Mouse (Mus musculus): ENCODE measurements around the gene Rag2. TPM values are rescaled to one million over a fixed set of nuclear protein-coding genes. Genes with fewer than 3 reads are reported as not detected.

Rag2 gene
- polyA plus RNA-seq, 1 experiment from 2014 or later = 0.04 TPM

DNA sequence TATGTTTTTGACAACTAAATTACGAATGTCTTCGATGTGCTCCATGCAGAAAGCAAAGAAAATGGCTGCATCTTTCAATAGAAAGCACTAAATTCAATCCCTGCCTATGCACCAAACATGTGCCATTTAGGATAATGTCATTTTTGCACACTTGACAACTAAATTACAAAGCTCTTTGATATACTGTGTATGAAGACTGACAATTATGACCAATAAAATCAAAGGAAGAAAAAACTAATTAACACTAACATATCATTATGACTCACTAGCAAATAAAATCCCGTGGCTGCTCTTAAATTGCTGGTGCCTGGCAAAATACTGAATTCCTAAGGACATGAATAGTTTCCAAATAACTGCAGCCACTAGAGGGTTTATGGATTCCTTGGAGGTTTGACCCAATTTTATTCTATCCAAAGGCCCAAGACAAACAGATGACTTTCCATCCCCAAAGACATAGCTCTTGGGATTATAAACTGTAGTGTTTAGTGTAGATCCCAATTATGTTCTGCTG is 15.4 kb downstream of the Rag2 start:
- H3K27ac ChIP-seq (ENCODE audit: low read length) = no peak overlapping the region
- H3K36me3 ChIP-seq (ENCODE audit: insufficient read depth, low read length) = no peaks in the 10 kb centered on the region
- no peak for TF ChIP-seq CTCF (IDR thresholded peaks at IDR 0.05)
- no peak for TF ChIP-seq EP300 (IDR thresholded peaks at IDR 0.05)
- no peak overlapping the region for H3K4me3 ChIP-seq (ENCODE audit: low read depth, low read length)
- H3K4me1 ChIP-seq (ENCODE audit: insufficient read depth, low read depth, low read length) = no peaks in the 10 kb centered on the region
- DNase-seq (ENCODE audit: low spot score) (no peak), ATAC-seq (no peak)
- no peaks in the 10 kb centered on the region for H3K27me3 ChIP-seq (replicated peaks; ENCODE audit: insufficient read depth, low read length)
- H3K9me3 ChIP-seq (ENCODE audit: low read length) = no peaks in the 10 kb centered on the region
- no peak overlapping the region for H3K4me2 ChIP-seq (replicated peaks; ENCODE audit: low read depth, low read length)
- 82% methylated on average over 3 of the region's 3 CpGs for WGBS
- no peak overlapping the region for H3K9ac ChIP-seq (replicated peaks; ENCODE audit: low read depth)

DNA sequence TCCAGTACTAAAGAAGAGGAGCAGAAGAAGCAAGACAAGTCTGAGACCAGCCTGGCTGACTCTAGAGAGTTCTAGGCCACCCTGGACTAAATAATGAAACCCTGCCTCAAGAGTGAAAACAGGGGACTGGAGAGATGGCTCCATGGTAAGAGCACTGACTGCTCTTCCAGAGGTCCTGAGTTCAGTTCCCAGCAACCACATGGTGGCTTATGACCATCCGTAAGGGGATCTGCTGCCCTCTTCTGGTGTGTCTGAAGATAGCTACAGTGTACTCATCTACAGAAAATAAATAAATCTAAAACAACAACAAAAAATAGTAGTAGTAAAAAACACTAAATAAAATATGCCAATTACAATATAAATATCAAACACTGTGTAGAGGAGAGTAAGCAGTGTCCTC is 21.3 kb downstream of the Rag2 start:
- Histone ChIP-seq H3K27me3 (replicated peaks; ENCODE audit: insufficient read depth, low read length) (no peaks in the 10 kb centered on the region), H3K27ac (ENCODE audit: low read length) (no peak overlapping the region), H3K9me3 (ENCODE audit: low read length) (no peaks in the 10 kb centered on the region), H3K36me3 (ENCODE audit: insufficient read depth, low read length) (no peaks in the 10 kb centered on the region), H3K4me2 (replicated peaks; ENCODE audit: low read depth, low read length) (no peak overlapping the region), H3K9ac (replicated peaks; ENCODE audit: low read depth) (no peak overlapping the region), H3K4me3 (ENCODE audit: low read depth, low read length) (no peak overlapping the region), H3K4me1 (ENCODE audit: insufficient read depth, low read depth, low read length) (no peaks in the 10 kb centered on the region)
- no peak for DNase-seq (ENCODE audit: low spot score)
- 88% methylated on average over 1 of the region's 1 CpGs for WGBS
- TF ChIP-seq CTCF (IDR thresholded peaks at IDR 0.05) = no peak
- no peak for TF ChIP-seq EP300 (IDR thresholded peaks at IDR 0.05)
- ATAC-seq = no peak

DNA sequence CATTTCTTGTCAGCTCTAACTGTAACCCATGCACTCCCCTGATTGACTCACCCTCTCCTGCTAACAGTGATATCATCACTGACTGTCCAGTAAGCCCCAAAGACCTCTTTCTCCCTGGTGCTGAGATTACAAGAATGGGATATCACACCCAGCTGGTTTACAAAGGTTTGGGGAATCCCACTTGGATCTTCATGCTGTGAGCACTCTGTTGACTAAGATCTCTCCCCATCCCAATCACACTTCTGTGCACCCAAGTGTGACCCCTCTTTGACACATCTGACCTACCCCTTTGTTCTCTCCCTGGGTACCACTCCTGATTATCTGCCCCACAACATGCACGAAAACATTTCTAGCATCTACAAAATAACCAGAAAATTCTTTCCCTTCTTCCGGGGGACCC is 23.8 kb downstream of the Rag2 start:
- H3K27me3 ChIP-seq (replicated peaks; ENCODE audit: insufficient read depth, low read length) = no peaks in the 10 kb centered on the region
- H3K9ac ChIP-seq (replicated peaks; ENCODE audit: low read depth) = no peak overlapping the region
- no peaks in the 10 kb centered on the region for H3K36me3 ChIP-seq (ENCODE audit: insufficient read depth, low read length)
- ATAC-seq (no peak), DNase-seq (ENCODE audit: low spot score) (no peak)
- no peaks in the 10 kb centered on the region for H3K4me1 ChIP-seq (ENCODE audit: insufficient read depth, low read depth, low read length)
- H3K9me3 ChIP-seq (ENCODE audit: low read length) = no peaks in the 10 kb centered on the region
- TF ChIP-seq EP300 (IDR thresholded peaks at IDR 0.05) (no peak), CTCF (IDR thresholded peaks at IDR 0.05) (no peak)
- no peak overlapping the region for H3K27ac ChIP-seq (ENCODE audit: low read length)
- WGBS = 81% methylated on average over 2 of the region's 2 CpGs
- H3K4me3 ChIP-seq (ENCODE audit: low read depth, low read length) = no peak overlapping the region
- no peak overlapping the region for H3K4me2 ChIP-seq (replicated peaks; ENCODE audit: low read depth, low read length)

DNA sequence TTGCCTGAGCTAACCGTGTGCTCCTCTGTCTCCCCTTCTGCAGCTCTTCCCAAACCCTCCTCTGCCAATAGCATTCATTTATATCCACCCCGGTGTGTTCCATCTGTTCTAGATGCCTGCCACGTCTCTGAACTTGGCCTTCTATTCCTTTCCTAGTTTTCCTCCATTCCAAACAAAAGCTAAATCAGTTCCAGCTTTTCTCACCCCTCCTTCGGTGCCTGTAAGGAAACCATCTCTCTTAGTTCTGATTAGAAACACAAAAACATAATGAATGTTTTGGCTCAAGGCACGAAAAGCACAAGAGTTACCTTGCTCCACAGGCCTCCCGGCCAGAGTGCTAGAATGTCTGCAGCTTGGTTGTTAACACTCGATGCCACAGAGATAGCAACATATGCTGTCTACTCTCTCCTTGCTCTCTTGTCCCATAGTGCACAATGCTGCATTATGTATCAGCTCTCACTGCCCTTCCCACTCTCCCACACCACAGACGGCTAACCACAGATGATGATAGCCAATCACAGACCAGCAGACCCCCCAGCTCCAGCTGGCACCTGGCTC is 24.7 kb downstream of the Rag2 start, which contains the start of the genes Rag1 and B230118H07Rik:
Rag1 (minus strand) TSS at position 388 of the 558 bp plus-strand sequence.
B230118H07Rik (minus strand) TSS at position 419 of the 558 bp plus-strand sequence.
- no peak within 1 kb of the TSS for H3K9ac ChIP-seq (replicated peaks; ENCODE audit: low read depth)
- ATAC-seq (no peak), DNase-seq (ENCODE audit: low spot score) (no peak)
- TF ChIP-seq CTCF (IDR thresholded peaks at IDR 0.05) (no peak), EP300 (IDR thresholded peaks at IDR 0.05) (no peak)
- H3K4me2 ChIP-seq (replicated peaks; ENCODE audit: low read depth, low read length) = no peak within 1 kb of the TSS
- H3K36me3 ChIP-seq (ENCODE audit: insufficient read depth, low read length) = no peaks in the 10 kb centered on the region
- no peaks in the 10 kb centered on the region for H3K27me3 ChIP-seq (replicated peaks; ENCODE audit: insufficient read depth, low read length)
- no peak within 1 kb of the TSS for H3K4me3 ChIP-seq (ENCODE audit: low read depth, low read length)
- H3K4me1 ChIP-seq (ENCODE audit: insufficient read depth, low read depth, low read length) = no peaks in the 10 kb centered on the region
- H3K9me3 ChIP-seq (ENCODE audit: low read length) = no peaks in the 10 kb centered on the region
- H3K27ac ChIP-seq (ENCODE audit: low read length) = no peak within 1 kb of the TSS
- 36% methylated on average over 8 of the region's 8 CpGs for WGBS

DNA sequence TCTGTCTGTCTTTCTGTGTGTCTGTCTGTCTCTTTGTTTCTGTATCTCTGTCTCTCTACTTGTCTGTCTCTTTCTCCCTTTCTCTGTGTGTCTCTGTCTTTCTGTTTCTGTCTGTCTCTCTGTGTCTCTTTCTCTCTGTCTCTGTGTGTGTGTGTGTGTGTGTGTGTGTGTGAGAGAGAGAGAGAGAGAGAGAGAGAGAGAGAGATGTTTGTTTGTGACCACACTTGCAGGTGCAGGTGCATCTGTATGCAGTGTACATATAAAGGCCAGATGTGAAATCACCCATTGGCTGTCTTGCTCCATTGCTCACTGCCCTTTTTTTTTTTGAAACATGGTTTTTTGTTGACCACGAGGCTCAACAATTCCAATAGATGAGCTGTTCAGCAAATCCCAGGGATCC is 25.9 kb downstream of the Rag2 start:
- Histone ChIP-seq H3K9me3 (ENCODE audit: low read length) (no peaks in the 10 kb centered on the region), H3K4me1 (ENCODE audit: insufficient read depth, low read depth, low read length) (no peaks in the 10 kb centered on the region), H3K4me2 (replicated peaks; ENCODE audit: low read depth, low read length) (no peak overlapping the region), H3K4me3 (ENCODE audit: low read depth, low read length) (no peak overlapping the region), H3K27me3 (replicated peaks; ENCODE audit: insufficient read depth, low read length) (no peaks in the 10 kb centered on the region), H3K36me3 (ENCODE audit: insufficient read depth, low read length) (no peaks in the 10 kb centered on the region), H3K9ac (replicated peaks; ENCODE audit: low read depth) (no peak overlapping the region), H3K27ac (ENCODE audit: low read length) (no peak overlapping the region)
- ATAC-seq (no peak), DNase-seq (ENCODE audit: low spot score) (no peak)
- WGBS = 50% methylated on average over 1 of the region's 1 CpGs
- TF ChIP-seq CTCF (IDR thresholded peaks at IDR 0.05) = no peak
- TF ChIP-seq EP300 (IDR thresholded peaks at IDR 0.05) = no peak

DNA sequence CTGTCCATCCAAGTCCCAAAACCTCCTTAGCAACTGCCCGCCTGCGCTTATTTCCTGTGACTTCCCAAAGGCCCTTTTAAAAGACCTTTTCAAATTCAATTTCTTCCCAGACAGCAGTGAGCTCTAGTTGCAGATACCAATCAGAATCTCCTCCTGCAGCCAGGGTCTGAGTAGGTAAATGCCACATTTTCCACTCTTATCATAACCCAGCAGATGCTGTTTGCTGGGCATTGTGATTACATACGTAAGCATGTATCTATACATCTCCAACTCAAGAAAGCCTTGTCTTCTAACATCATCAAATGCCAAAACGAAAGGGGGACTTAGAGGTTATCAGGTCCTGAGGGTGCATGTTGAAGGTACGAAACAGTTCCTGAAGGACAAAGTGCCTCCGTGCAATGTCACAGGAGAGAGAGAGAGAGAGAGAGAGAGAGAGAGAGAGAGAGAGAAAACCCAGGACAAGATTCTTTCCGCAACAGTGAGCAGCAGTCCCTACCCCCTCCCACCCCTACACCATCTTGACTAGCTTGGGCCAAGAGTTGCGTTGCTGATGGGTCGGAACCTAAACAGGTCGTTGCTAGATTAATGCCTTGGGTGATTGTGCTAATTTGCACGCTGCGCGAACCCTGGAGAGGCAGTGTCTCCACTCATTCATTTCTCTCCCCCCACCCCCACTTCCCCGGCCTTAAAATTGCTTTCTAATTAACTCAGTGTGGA is 27.8 kb downstream of the Rag2 start:
- ATAC-seq (no peak), DNase-seq (ENCODE audit: low spot score) (no peak)
- Histone ChIP-seq H3K4me3 (ENCODE audit: low read depth, low read length) (no peak overlapping the region), H3K27me3 (replicated peaks; ENCODE audit: insufficient read depth, low read length) (no peaks in the 10 kb centered on the region), H3K36me3 (ENCODE audit: insufficient read depth, low read length) (no peaks in the 10 kb centered on the region), H3K4me1 (ENCODE audit: insufficient read depth, low read depth, low read length) (no peaks in the 10 kb centered on the region), H3K4me2 (replicated peaks; ENCODE audit: low read depth, low read length) (peak overlapping the region; percentile 43), H3K9ac (replicated peaks; ENCODE audit: low read depth) (no peak overlapping the region), H3K9me3 (ENCODE audit: low read length) (no peaks in the 10 kb centered on the region), H3K27ac (ENCODE audit: low read length) (no peak overlapping the region)
- TF ChIP-seq CTCF (IDR thresholded peaks at IDR 0.05) = no peak
- no peak for TF ChIP-seq EP300 (IDR thresholded peaks at IDR 0.05)
- 38% methylated on average over 14 of the region's 14 CpGs for WGBS
